Mouse (Mus musculus) heart, postnatal 0 days (tissue): ENCODE results near the gene Kansl3.

Experiments used
- CTCF ChIP-seq: IDR thresholded peaks from 2 replicates; pipeline ENCODE4 v1.5.1; 2016; ENCODE audit warnings: antibody characterized with exemption, control low read depth, low read depth
- EP300 ChIP-seq: IDR thresholded peaks from 2 replicates; pipeline ENCODE4 v1.6.1; 2016; ENCODE audit warnings: antibody characterized with exemption, low read depth

DNA sequence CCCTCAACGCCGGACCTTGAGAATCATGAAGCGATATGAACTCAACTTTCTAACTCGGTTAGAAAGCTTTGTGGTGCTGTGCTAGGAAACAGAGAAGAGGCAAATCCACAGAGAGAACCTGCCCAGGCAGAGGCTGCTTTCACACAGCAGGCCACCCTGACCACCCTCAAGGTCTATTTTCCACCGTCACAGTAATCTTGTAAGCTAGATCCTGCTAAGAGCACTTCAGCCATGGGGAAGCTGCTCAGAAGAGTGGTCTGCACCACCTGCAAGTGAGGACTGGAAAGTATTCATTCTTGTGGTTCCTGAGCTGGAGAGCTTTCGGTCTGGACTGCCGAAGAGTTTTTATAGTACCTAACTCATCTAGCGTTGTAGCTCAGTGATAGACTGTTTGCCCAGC is 66.7 kb downstream of the Kansl3 start:
- TF ChIP-seq CTCF: no peak
- no peak for TF ChIP-seq EP300
